Mouse (Mus musculus) stomach, postnatal 0 days (tissue): ENCODE results near the gene U2af1l4. TPM values are rescaled to one million over a fixed set of nuclear protein-coding genes. Genes with fewer than 3 reads are reported as not detected.

ENCODE experiments used
- ATAC-seq: fragments of 200-750 bp; cut with Nextera tagmentation; 2 replicates; pipeline ENCODE4 v1.8.0; 2017; ENCODE audit not compliant: low FRiP score, low TSS enrichment
- DNase-seq: peaks from one replicate; pipeline ENCODE4 v3.0.0-alpha.2; 2016; ENCODE audit warnings: low spot score
- H3K27ac ChIP-seq: fragments of 300-500 bp; sonication (generic); replicated peaks from 2 replicates; pipeline ENCODE4 v1.5.1; 2014; ENCODE audit warnings: mild to moderate bottlenecking, control low read depth
- H3K27me3 ChIP-seq: fragments of 300-500 bp; sonication (generic); 2 replicates; pipeline ENCODE4 v1.6.1; 2014; ENCODE audit warnings: low read length; ENCODE audit not compliant: control insufficient read depth, insufficient read depth
- H3K36me3 ChIP-seq: fragments of 300-500 bp; sonication (generic); 2 replicates; pipeline ENCODE4 v1.6.1; 2014; ENCODE audit warnings: low read length, mixed read lengths; ENCODE audit not compliant: control insufficient read depth, insufficient read depth
- H3K4me1 ChIP-seq: fragments of 300-500 bp; sonication (generic); replicated peaks from 2 replicates; pipeline ENCODE4 v1.6.1; 2014; ENCODE audit warnings: antibody characterized with exemption; ENCODE audit not compliant: control insufficient read depth, insufficient read depth
- H3K4me2 ChIP-seq: fragments of 300-500 bp; sonication (generic); replicated peaks from 2 replicates; pipeline ENCODE4 v1.6.1; 2014; ENCODE audit warnings: low read depth, mild to moderate bottlenecking, control low read depth, moderate library complexity
- H3K4me3 ChIP-seq: fragments of 300-500 bp; sonication (generic); 2 replicates; pipeline ENCODE4 v1.5.1; 2014; ENCODE audit warnings: low read depth, low read length, control low read depth
- H3K9ac ChIP-seq: fragments of 300-500 bp; sonication (generic); 2 replicates; pipeline ENCODE4 v1.6.1; 2014; ENCODE audit warnings: mild to moderate bottlenecking, low read length, control low read depth, mixed read lengths
- H3K9me3 ChIP-seq: fragments of 300-500 bp; sonication (generic); 2 replicates; pipeline ENCODE4 v1.6.1; 2016; ENCODE audit warnings: low read length; ENCODE audit not compliant: control insufficient read depth
- CTCF ChIP-seq: IDR thresholded peaks from 2 replicates; pipeline ENCODE4 v1.5.1; 2016; ENCODE audit warnings: antibody characterized with exemption, low read depth, mild to moderate bottlenecking, moderate library complexity
- EP300 ChIP-seq: optimal IDR thresholded peaks from 2 replicates; pipeline ENCODE3; 2016; ENCODE audit warnings: antibody characterized with exemption
- WGBS: fragments of 180-500 bp; shearing (Covaris S2); extraction: QIAGEN DNeasy Blood & Tissue Kit; methylation state at CpG from one replicate; pipeline ENCODE4 v1.1.7; 2014; 5-methylcytosine and 5-hydroxymethylcytosine counted together
- polyA plus RNA-seq: library from polyadenylated mRNA; unstranded; fragments of >200 nt; fragmentation: Nextera tagmentation; extraction: Ambion mirVana; gene quantifications from 2 replicates; pipeline ENCODE4 v1.2.1, GENCODE M21; 2015

Gene U2af1l4
- polyA plus RNA-seq, 1 experiment from 2014 or later, result 63.9 TPM

- Histone ChIP-seq H3K36me3 (peaks cover 15% of the 10 kb centered on the region), H3K27ac (peak overlapping the region; percentile 97), H3K9me3 (no peaks in the 10 kb centered on the region), H3K27me3 (no peaks in the 10 kb centered on the region), H3K9ac (peak overlapping the region; percentile 81), H3K4me1 (0 out of 2 replicates have a peak, but pooled peaks cover 2% of the 10 kb centered on the region), H3K4me2 (peak overlapping the region; percentile 94), H3K4me3 (peak overlapping the region; percentile 72)
- TF ChIP-seq EP300, result no peak
- TF ChIP-seq CTCF, result no peak
- no peak for DNase-seq
- WGBS, result 82% methylated on average over 18 of the region's 22 CpGs
- ATAC-seq, result no peak
These were observed 9.1 kb upstream of the U2af1l4 start for GRCm38 (mm10) chr7:30553810-30554584.

- Histone ChIP-seq H3K9ac (no peak overlapping the region), H3K4me2 (no peak overlapping the region), H3K36me3 (peaks cover 15% of the 10 kb centered on the region), H3K27ac (no peak overlapping the region), H3K9me3 (no peaks in the 10 kb centered on the region), H3K4me3 (no peak overlapping the region), H3K4me1 (0 out of 2 replicates have a peak, but pooled peaks cover 2% of the 10 kb centered on the region), H3K27me3 (no peaks in the 10 kb centered on the region)
- WGBS, result 96% methylated on average over 18 of the region's 18 CpGs
- DNase-seq (no peak), ATAC-seq (no peak)
- TF ChIP-seq EP300 (no peak), CTCF (peak; percentile 46)
These were observed 6.1 kb upstream of the U2af1l4 start for GRCm38 (mm10) chr7:30556894-30557536.

GRCm38 (mm10) chr7:30557901-30558514, 5.1 kb upstream of the U2af1l4 start:
- Histone ChIP-seq H3K4me1 (0 out of 2 replicates have a peak, but pooled peaks cover 2% of the 10 kb centered on the region), H3K4me2 (0 out of 2 replicates have a peak overlapping the region, but pooled peaks have one; percentile 14), H3K36me3 (peaks cover 15% of the 10 kb centered on the region), H3K27ac (no peak overlapping the region), H3K4me3 (no peak overlapping the region), H3K27me3 (no peaks in the 10 kb centered on the region), H3K9me3 (no peaks in the 10 kb centered on the region), H3K9ac (0 out of 2 replicates have a peak overlapping the region, but pooled peaks have one; percentile 13)
- 81% methylated on average over 13 of the region's 13 CpGs for WGBS
- TF ChIP-seq CTCF (no peak), EP300 (no peak)
- DNase-seq (no peak), ATAC-seq (no peak)

GRCm38 (mm10) chr7:30558656-30559442, 4.3 kb upstream of the U2af1l4 start:
- no peaks in the 10 kb centered on the region for H3K9me3 ChIP-seq
- peak overlapping the region; percentile 73 for H3K4me2 ChIP-seq
- ATAC-seq (no peak), DNase-seq (no peak)
- 9% methylated on average over 12 of the region's 12 CpGs for WGBS
- H3K4me1 ChIP-seq, result 0 out of 2 replicates have a peak, but pooled peaks cover 3% of the 10 kb centered on the region
- peak overlapping the region; percentile 71 for H3K27ac ChIP-seq
- TF ChIP-seq EP300 (no peak), CTCF (no peak)
- peak overlapping the region; percentile 61 for H3K9ac ChIP-seq
- H3K4me3 ChIP-seq, result peak overlapping the region; percentile 62
- H3K27me3 ChIP-seq, result no peaks in the 10 kb centered on the region
- peaks cover 15% of the 10 kb centered on the region for H3K36me3 ChIP-seq

- no peak for TF ChIP-seq CTCF
- peak; percentile 51 for TF ChIP-seq EP300
- Histone ChIP-seq H3K4me2 (peak within 1 kb of the TSS; percentile 73), H3K27ac (peak within 1 kb of the TSS; percentile 71), H3K36me3 (peaks cover 15% of the 10 kb centered on the region), H3K4me1 (0 out of 2 replicates have a peak, but pooled peaks cover 3% of the 10 kb centered on the region), H3K27me3 (no peaks in the 10 kb centered on the region), H3K4me3 (peak within 1 kb of the TSS; percentile 62), H3K9me3 (no peaks in the 10 kb centered on the region), H3K9ac (peak within 1 kb of the TSS; percentile 61)
- ATAC-seq, result peak; percentile 89
- WGBS, result 0% methylated on average over 20 of the region's 20 CpGs
- DNase-seq, result peak; percentile 97
These were observed 3.6 kb upstream of the U2af1l4 start, which contains the start of gene Lin37 for GRCm38 (mm10) chr7:30559443-30559954. Gene Lin37 (minus strand): TSS chr7:30559838.
